Mouse (Mus musculus): Measurements from ENCODE around the gene Ndfip2. TPM values are rescaled to one million over a fixed set of nuclear protein-coding genes. Genes with fewer than 3 reads are reported as not detected.

Ndfip2 gene
- polyA plus RNA-seq, 1 experiment: 92.6 TPM

- no peaks in the 10 kb centered on the region for H3K27me3 ChIP-seq (ENCODE audit: control insufficient read depth, insufficient read depth, low read length)
- no peak overlapping the region for H3K27ac ChIP-seq (ENCODE audit: insufficient read depth, low read length)
- H3K4me1 ChIP-seq (ENCODE audit: control insufficient read depth, insufficient read depth, low read length): peaks cover 3% of the 10 kb centered on the region; the same call in 1 of the 2 replicates
- H3K4me3 ChIP-seq (replicated peaks; ENCODE audit: insufficient read depth, low read depth, low read length): no peak overlapping the region
- TF ChIP-seq POLR2A (IDR thresholded peaks at IDR 0.05; ENCODE audit: borderline replicate concordance, insufficient read depth, low read length): no peak
- no peak for TF ChIP-seq CTCF (IDR thresholded peaks at IDR 0.05; ENCODE audit: borderline replicate concordance, insufficient read depth, low read depth, low read length)
- 45% methylated on average over 5 of the region's 5 CpGs for WGBS
- DNase-seq: no peak
Observed at GRCm38 (mm10) chr14:105262923-105263322, 4.5 kb downstream of the Ndfip2 start.

GRCm38 (mm10) chr14:105267095-105267494 lies 8.7 kb downstream of the Ndfip2 start:
- no peak overlapping the region for H3K27ac ChIP-seq (ENCODE audit: insufficient read depth, low read length)
- 28% methylated on average over 6 of the region's 6 CpGs for WGBS
- DNase-seq: peak; percentile 24 to 42
- no peak overlapping the region for H3K4me3 ChIP-seq (replicated peaks; ENCODE audit: insufficient read depth, low read depth, low read length)
- H3K4me1 ChIP-seq (ENCODE audit: control insufficient read depth, insufficient read depth, low read length): peaks cover 3% of the 10 kb centered on the region; the same call in 1 of the 2 replicates
- TF ChIP-seq CTCF (IDR thresholded peaks at IDR 0.05; ENCODE audit: borderline replicate concordance, insufficient read depth, low read depth, low read length): no peak
- no peak for TF ChIP-seq POLR2A (IDR thresholded peaks at IDR 0.05; ENCODE audit: borderline replicate concordance, insufficient read depth, low read length)
- no peaks in the 10 kb centered on the region for H3K27me3 ChIP-seq (ENCODE audit: control insufficient read depth, insufficient read depth, low read length)

GRCm38 (mm10) chr14:105272030-105272429 lies 13.7 kb downstream of the Ndfip2 start:
- Histone ChIP-seq H3K4me1 (ENCODE audit: control insufficient read depth, insufficient read depth, low read length) (peaks cover 10% of the 10 kb centered on the region), H3K4me3 (replicated peaks; ENCODE audit: insufficient read depth, low read depth, low read length) (no peak overlapping the region), H3K27me3 (ENCODE audit: control insufficient read depth, insufficient read depth, low read length) (no peaks in the 10 kb centered on the region), H3K27ac (ENCODE audit: insufficient read depth, low read length) (no peak overlapping the region)
- TF ChIP-seq CTCF (IDR thresholded peaks at IDR 0.05; ENCODE audit: borderline replicate concordance, insufficient read depth, low read depth, low read length): no peak
- WGBS: 85% methylated on average over 6 of the region's 6 CpGs
- no peak for DNase-seq

GRCm38 (mm10) chr14:105272539-105272938 lies 14.2 kb downstream of the Ndfip2 start:
- Histone ChIP-seq H3K27ac (ENCODE audit: insufficient read depth, low read length) (no peak overlapping the region), H3K4me1 (ENCODE audit: control insufficient read depth, insufficient read depth, low read length) (peaks cover 8% of the 10 kb centered on the region), H3K4me3 (replicated peaks; ENCODE audit: insufficient read depth, low read depth, low read length) (no peak overlapping the region), H3K27me3 (ENCODE audit: control insufficient read depth, insufficient read depth, low read length) (no peaks in the 10 kb centered on the region)
- WGBS: 52% methylated on average over 4 of the region's 4 CpGs
- no peak for DNase-seq
- TF ChIP-seq POLR2A (IDR thresholded peaks at IDR 0.05; ENCODE audit: borderline replicate concordance, insufficient read depth, low read length) (no peak), CTCF (IDR thresholded peaks at IDR 0.05; ENCODE audit: borderline replicate concordance, insufficient read depth, low read depth, low read length) (no peak)

GRCm38 (mm10) chr14:105275196-105275595 lies 16.8 kb downstream of the Ndfip2 start:
- peaks cover 8% of the 10 kb centered on the region for H3K4me1 ChIP-seq (ENCODE audit: control insufficient read depth, insufficient read depth, low read length)
- H3K4me3 ChIP-seq (replicated peaks; ENCODE audit: insufficient read depth, low read depth, low read length): no peak overlapping the region
- H3K27ac ChIP-seq (ENCODE audit: insufficient read depth, low read length): no peak overlapping the region
- DNase-seq: no peak
- no peaks in the 10 kb centered on the region for H3K27me3 ChIP-seq (ENCODE audit: control insufficient read depth, insufficient read depth, low read length)
- TF ChIP-seq CTCF (IDR thresholded peaks at IDR 0.05; ENCODE audit: borderline replicate concordance, insufficient read depth, low read depth, low read length): no peak
- TF ChIP-seq POLR2A (IDR thresholded peaks at IDR 0.05; ENCODE audit: borderline replicate concordance, insufficient read depth, low read length): no peak
- WGBS: 77% methylated on average over 5 of the region's 5 CpGs

- TF ChIP-seq POLR2A (IDR thresholded peaks at IDR 0.05; ENCODE audit: borderline replicate concordance, insufficient read depth, low read length) (no peak), CTCF (IDR thresholded peaks at IDR 0.05; ENCODE audit: borderline replicate concordance, insufficient read depth, low read depth, low read length) (no peak)
- Histone ChIP-seq H3K27me3 (ENCODE audit: control insufficient read depth, insufficient read depth, low read length) (no peaks in the 10 kb centered on the region), H3K27ac (ENCODE audit: insufficient read depth, low read length) (no peak overlapping the region), H3K4me1 (ENCODE audit: control insufficient read depth, insufficient read depth, low read length) (peaks cover 8% of the 10 kb centered on the region), H3K4me3 (replicated peaks; ENCODE audit: insufficient read depth, low read depth, low read length) (no peak overlapping the region)
- 59% methylated on average over 5 of the region's 5 CpGs for WGBS
- DNase-seq: no peak
Observed at GRCm38 (mm10) chr14:105277277-105277676, 18.9 kb downstream of the Ndfip2 start.

- 52% methylated on average over 3 of the region's 3 CpGs for WGBS
- Histone ChIP-seq H3K4me1 (ENCODE audit: control insufficient read depth, insufficient read depth, low read length) (no peaks in the 10 kb centered on the region; the same call in 1 of the 2 replicates), H3K27ac (ENCODE audit: insufficient read depth, low read length) (no peak overlapping the region), H3K4me3 (replicated peaks; ENCODE audit: insufficient read depth, low read depth, low read length) (no peak overlapping the region), H3K27me3 (ENCODE audit: control insufficient read depth, insufficient read depth, low read length) (no peaks in the 10 kb centered on the region)
- no peak for TF ChIP-seq POLR2A (IDR thresholded peaks at IDR 0.05; ENCODE audit: borderline replicate concordance, insufficient read depth, low read length)
- no peak for TF ChIP-seq CTCF (IDR thresholded peaks at IDR 0.05; ENCODE audit: borderline replicate concordance, insufficient read depth, low read depth, low read length)
- no peak for DNase-seq
Observed at GRCm38 (mm10) chr14:105284062-105284461, 25.7 kb downstream of the Ndfip2 start.

GRCm38 (mm10) chr14:105287557-105287956 lies 29.2 kb downstream of the Ndfip2 start:
- no peaks in the 10 kb centered on the region; the same call in 1 of the 2 replicates for H3K4me1 ChIP-seq (ENCODE audit: control insufficient read depth, insufficient read depth, low read length)
- no peak overlapping the region for H3K27ac ChIP-seq (ENCODE audit: insufficient read depth, low read length)
- 95% methylated on average over 4 of the region's 4 CpGs for WGBS
- H3K27me3 ChIP-seq (ENCODE audit: control insufficient read depth, insufficient read depth, low read length): no peaks in the 10 kb centered on the region
- DNase-seq: no peak
- TF ChIP-seq CTCF (IDR thresholded peaks at IDR 0.05; ENCODE audit: borderline replicate concordance, insufficient read depth, low read depth, low read length) (no peak), POLR2A (IDR thresholded peaks at IDR 0.05; ENCODE audit: borderline replicate concordance, insufficient read depth, low read length) (no peak)
- no peak overlapping the region for H3K4me3 ChIP-seq (replicated peaks; ENCODE audit: insufficient read depth, low read depth, low read length)
